Mouse (Mus musculus): ENCODE data around the gene Map6. TPM values are rescaled to one million over a fixed set of nuclear protein-coding genes. Genes with fewer than 3 reads are reported as not detected.
A peak's percentile ranks its signal among the peaks of the same experiment; 100 is the strongest.

Map6 gene
- 1 to 10 TPM; 7.6 to 7.9 TPM for total RNA-seq (2021)
- long read RNA-seq, experiment 1, partial matches to known transcripts = 0 of 4 reads
- long read RNA-seq, experiment 1, other reads (novel, unspliced or antisense) = 3 of 4 reads
- long read RNA-seq, experiment 2, transcript Map6-203 (3 exons, 3,233 nt) = major isoform, 6 of 6 reads
- long read RNA-seq, experiment 2, partial matches to known transcripts = 0 of 6 reads
- long read RNA-seq, experiment 2, other reads (novel, unspliced or antisense) = 0 of 6 reads

DNA sequence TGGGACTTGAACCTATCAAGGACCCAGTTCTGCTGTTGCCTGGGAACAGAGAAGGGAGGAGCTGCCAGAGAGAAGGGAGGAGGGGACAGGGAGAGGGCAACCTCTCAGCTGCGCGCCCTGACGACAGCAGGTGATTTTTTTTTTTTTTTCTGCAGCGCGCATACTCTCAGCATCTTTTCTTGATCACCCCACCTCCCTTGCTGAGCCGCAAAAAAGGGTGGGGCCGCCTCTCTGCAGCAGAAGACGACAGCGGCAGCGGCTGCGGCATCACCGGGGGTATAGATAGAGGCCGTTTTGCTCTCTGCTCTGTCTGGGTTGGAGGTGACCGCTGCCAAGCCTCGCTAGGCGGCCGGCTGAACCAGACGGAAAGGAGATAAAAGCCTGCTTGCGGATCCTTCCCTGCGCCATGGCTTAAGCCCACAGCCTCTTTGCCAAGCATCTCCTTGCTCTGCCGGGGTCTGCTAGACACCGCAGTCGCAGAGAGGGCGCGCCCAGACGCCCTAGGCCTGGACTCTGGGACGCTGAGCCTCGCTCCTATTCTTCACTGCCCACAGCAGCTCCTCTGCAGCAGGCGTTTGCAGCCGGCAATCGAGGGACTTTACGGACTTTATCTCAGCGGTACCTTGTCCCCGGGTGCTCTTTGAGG lies at the start of gene Map6:
TSS of gene Map6 (plus strand) at position 197 of the 646 bp plus-strand sequence.
- DNase-seq = peak in 1 of 2 experiments; percentile 11

DNA sequence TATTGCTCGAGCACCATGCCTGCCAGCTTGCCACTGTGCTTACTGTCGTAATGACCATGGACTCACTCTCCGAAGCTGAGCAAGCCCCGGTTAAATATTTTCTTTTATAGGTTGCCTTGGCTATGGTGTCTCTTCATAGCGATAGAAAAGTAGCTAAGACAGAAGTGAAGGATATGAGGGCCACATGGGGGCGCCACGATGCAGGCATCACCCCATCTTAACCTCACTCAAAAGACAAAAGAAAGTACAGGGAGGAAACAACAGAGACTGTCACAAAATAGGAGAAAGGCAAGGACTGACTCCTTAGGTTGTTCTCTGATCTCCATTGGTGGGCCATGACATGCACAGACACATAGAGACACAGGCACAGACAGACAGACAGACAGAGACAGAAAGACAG lies 43.0 kb upstream of the Map6 start:
- DNase-seq = no peak

DNA sequence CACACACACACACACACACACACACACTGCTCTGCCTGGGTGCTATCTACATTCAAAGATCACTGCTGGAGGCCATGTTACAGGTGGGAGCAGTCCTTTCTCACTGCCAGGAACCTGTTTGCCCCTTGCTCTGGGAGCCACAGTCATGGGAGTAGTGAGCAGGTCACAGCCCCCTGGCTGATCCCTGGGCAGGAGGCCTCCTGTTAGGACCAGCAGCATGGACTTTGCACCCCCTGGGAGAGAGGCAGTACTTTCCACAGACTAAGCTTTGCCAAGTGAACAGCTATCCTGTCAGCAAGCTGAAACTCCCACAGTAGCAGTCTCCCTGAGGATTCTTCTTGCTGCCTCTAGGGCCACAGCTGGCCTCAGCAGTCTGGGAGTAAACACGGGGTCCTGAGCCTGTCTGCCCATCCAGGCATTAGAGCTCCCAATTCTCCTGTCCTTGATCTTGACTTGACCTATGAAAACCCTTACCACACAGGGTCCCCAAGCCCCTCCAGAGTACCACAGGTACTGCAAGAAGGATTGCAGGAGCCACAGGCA lies 42.5 kb upstream of the Map6 start:
- DNase-seq = peak in 1 of 2 experiments; percentile 39

DNA sequence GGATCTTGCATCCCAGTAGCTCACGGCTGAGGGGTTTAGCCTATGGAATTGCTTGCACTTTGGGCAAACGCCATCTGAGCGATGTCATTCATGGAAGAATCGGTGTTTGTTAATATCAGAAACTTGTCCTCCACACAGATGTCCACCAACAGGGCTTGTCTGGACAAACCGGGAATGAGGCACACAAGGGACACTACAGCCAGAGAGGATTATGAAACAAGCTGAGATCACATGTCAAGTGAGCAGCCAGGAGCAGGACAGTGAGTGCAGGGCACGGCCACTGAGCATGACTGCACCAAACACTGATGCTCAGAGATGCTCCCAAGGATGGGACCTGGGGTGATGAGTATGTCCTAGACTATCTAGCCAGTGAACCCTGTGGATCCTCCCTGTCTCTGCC lies 41.8 kb upstream of the Map6 start:
- peak in 1 of 2 experiments; percentile 44 for DNase-seq

DNA sequence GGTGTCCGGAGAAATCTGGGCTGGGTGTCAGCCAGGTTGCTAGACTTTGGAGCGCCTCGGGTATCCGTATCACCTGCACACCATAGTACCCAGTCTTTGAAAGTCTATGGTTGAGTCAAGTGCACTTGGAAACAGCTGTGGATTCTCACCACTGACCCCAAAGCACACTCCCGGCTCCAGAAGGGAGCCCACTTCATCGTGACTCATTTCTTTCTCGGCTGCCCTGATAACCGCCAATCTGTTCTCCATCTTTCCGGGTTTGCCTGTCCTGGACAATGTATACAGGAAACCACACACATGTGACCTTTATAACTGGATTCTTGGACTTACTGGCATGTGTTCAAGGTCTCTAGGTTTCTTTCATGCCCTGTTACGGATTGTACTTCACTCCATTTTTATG lies 40.6 kb upstream of the Map6 start:
- DNase-seq = no peak

DNA sequence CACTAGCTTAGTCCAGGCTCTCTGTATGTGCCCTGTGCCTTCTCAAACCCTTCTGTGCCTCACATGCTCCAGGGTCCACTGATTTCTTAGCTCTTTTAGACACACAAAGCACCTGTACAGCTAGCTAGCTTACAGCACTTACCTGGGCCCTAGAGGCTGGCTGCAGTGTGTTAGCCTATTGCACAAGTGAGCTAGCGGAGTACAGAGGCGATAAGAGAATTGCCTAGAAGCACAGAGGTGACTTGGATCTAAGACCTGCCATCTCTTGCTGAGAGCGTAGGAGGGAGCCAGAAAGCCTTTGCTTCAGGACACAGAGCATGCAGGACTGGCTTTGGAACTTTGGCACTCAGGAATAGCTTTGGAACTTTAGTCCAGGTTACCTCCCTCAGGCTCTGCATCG lies 40.0 kb upstream of the Map6 start:
- no peak for DNase-seq

DNA sequence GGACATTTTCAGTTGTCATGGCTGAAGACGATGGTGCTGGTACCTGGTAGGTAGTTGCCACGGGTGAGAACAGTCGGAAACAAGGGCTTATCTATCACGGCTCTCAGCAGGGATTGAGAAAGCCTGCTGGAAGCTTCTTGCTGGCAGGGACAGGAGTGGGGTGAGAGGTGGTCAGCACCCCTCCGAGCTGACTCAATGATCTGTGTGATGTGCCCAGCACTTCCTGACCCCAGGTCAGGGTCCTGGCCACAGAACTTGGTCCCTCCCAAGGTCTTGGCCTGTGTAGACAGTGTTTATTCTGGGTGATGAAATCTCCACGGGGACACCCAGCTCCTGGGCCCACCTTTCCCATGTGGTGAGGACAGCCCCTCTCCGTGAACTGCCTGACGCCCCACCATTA lies 38.4 kb upstream of the Map6 start:
- peak; percentile 30 to 48 for DNase-seq

DNA sequence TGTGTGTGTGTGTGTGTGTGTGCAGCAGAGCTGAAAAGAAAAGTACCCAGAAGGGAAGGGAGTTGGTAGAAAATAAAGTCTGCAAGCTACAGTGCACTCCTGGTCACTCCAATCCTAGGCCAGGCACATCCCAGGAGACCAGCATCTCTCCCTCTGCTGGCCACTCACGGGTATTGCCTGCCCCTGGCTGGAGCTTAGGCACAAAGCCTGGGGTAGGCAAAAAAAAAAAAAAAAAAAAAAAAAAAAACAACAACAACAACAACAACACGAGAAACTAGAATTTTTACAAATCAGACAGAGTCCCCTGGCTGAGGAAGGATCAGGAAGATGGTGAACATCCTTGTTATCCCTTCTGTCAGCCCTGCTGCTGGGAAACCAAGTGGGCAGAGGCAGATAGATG lies 37.8 kb upstream of the Map6 start:
- peak; percentile 70 to 75 for DNase-seq

DNA sequence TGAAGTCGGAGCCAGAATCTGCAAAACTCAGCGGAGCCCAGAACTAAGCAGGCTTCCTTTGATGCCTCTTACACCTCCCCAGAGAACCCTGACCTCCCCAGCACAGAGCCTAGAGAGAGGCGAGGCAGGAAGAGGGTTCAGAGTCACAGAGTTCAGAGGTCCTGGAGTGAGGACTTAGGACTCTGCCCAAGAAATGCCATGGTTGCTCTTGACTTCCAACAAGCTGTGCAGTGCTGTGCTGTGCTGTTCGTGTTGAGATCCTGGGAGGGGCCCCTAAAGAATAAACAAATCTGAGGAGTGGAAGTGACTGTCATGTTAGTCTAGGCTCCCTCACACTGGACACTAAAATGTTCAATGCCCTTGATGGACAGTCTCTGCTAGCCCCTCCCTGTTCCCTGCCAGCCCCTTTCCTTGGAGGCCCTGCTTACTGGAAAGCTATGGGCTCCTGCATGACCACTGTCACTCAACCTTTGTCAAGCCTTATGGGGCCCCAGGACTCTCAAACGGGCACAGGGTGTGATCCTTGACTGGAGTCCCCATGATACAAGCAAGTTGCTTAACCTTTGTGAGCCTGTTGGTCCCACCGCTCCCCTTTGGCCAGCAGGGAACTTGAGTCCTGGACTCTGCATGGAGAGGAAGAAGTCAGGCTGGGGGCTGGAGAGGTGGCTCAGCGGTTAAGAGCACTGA lies 37.0 kb upstream of the Map6 start:
- no peak for DNase-seq

DNA sequence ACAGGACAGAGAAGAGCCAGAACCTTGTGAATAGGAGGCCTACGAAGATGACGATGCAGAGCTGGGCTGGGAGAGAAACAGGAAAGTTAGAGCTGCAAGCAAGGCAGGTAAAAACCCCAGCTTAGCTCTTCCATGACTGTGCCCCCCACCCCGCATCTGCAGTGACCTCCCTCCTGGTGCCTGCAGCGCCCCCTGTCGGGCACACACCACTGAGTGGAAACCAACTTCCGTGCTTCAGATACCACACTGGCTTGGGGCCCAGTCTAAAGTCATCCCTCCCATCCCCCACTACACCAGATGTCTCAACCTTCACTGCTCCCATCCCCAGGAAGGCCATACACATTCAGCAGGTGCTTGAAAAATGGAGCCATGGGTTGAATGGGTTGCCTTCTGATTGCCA lies 34.7 kb upstream of the Map6 start:
- no peak for DNase-seq

DNA sequence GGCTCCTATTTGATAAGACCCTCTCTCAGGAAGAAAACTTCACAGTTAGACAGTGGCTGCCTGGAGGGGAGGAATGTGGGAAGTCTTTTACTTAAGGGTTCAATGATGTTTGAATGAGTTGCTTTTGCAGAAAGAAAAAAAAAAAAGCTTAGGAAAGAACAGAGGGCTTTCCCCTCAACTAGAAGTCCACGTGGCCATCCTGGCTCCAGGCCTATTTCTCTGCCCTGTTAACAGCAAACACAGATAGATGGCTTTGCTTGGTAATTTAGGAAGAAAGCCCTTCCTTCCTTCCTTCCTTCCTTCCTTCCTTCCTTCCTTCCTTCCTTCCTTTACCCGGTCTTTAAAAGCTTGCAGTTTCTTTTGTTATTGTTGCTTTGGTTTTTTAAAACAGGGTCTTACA lies 32.3 kb upstream of the Map6 start:
- no peak for DNase-seq

DNA sequence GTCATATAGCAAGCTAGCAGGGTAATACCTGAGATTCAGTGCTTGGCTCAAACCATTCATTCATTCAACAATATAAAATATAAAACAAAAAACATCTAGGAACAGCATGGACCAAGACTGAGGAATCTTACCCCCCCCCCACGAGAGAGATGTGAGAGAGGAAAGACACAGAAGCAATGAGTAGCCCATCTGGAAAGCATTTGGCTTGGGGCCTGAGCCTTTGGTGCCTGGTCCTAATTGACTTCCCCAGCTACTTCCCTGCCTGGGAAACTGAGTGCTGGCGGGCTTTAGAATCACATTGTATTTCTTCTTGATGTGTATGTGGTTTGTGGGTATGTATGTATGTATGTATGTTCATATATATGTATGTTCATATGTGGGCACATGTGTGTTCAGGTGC lies 31.6 kb upstream of the Map6 start:
- no peak for DNase-seq

DNA sequence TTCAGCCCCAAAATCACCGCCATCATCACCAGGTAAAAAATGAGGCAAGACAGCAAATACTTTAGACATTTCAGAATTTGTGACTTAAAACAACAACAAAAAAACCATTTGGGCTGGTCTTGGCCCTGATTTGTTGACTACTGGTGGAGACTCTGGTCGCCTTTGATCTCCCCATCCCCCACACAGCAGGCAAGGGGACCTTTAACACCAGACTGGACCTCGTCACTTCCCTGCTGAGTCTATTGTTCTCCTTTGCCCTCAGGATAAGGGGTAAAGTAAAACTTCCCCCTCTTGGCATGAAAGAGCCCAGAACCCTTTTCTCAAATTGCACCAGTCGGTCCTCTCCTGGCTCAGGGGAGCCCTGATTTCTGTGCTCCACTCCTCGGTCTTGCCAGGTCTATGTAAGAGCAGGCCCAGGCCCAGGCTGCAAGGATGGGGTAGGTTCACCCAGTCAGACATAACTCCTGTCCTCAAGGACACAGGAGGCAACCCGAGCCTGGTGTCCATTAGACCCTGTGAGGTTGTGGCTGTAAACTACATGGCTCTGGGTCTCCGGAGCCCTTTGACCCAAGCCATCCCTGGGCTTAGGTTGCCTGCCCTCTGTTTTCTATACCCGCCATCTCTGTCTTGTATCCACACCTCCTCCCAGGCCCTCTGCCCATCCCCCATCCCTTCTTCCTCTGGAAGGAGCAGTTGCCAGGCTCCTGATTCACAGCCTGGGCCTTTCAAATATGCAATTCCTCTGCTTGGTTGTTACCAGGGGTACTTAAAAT lies 30.2 kb upstream of the Map6 start:
- DNase-seq = no peak

DNA sequence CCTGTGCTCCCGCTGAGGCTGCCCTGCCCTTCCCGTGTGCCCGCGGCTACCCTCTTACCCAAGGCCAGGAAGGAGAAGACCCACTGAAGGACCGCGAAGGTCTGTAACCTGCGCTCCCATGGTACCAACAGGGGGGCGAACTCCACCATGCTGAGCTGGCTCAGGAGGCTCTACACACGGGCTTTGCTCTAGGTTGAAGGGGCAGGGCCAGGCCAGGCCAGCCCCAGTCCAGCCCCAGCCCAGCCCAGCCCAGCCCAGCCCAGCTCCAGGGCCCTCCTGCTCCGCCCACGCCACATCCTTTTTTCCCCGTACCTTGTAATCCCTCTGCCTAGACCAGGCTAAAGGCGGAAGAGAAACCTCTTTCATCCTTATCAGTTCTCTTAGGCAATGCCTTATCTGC lies 28.8 kb upstream of the Map6 start, which contains the start of gene Mogat2:
TSS of gene Mogat2 (minus strand) at position 203 of the 400 bp plus-strand sequence.
- DNase-seq = no peak

DNA sequence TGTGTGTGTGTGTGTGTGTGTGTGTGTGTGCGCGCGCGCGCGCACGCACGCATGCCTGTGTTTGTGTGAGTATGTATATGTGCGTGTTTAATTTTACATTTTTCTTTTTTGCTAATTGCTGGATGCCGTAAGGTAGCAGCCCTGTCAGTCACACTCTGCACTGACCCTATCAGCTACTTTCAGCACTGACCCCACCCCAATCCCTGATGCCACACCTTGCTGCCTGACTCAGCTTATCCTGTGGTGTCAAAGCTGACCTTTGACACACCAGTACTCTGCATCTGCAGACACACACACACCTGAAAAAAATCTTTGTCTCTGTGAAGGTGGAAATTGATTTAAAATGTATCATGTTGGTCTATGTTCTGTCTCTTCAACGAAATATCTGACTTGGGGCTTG lies 25.1 kb upstream of the Map6 start:
- no peak for DNase-seq

DNA sequence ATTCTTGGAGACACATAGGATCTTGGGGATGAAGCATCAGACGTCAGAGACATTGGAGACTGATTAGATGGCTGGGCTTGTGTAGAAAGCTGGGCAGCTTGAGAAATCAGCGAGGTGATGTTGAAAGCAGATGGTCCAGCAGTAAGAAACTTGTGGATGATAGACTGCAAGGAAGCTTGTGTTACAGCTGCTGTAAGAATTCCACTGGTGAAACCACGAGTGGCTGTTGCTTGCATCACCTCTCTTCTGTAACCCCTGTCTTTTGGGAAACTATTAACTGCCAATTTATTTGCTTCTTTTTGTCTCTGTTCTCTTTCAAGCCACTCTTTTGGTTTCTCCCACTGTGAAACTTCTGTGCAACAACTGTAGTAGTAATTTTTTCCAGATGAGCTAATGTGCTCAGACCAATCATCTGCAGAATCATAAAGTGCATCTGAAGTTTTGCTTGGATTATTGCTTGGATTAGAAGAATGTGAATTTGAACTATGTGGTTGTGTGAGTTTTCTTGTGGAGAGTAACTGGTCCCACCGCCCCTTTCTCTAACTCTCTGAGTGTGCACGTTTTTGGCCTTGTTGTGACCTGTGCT lies 19.0 kb upstream of the Map6 start:
- no peak for DNase-seq

DNA sequence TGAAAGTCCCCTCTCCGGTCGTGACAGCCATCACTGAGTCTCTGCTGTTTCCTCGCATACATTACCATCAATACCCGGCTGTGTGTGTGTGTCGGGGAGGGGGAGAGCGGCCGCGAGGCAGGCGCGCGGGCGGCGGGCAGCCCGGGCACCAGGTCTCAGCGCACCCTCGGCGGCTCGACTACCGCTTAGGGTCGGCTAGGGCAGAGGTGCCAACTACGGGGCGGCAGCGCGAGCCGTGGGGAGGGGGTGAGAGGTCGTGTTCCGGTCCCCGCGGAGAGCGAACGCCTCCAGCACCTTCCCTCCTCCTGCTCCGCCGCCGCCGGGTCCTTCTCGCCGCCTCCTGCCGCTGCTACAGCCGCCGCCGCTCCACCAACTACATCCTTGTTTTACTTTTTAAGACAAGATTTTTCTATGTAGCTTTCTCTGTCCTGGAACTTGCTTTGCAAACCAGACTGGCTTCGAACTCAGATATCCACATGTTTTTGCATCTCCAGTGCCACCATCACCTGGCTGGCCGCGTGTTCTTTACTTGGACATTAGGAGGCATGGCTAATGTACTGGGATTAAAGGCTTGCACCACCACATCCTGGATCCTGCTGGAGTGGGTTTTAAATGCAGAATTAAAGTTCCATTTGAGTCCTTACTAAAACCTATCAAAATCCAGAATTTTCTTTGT lies 18.2 kb upstream of the Map6 start:
- no peak for DNase-seq

DNA sequence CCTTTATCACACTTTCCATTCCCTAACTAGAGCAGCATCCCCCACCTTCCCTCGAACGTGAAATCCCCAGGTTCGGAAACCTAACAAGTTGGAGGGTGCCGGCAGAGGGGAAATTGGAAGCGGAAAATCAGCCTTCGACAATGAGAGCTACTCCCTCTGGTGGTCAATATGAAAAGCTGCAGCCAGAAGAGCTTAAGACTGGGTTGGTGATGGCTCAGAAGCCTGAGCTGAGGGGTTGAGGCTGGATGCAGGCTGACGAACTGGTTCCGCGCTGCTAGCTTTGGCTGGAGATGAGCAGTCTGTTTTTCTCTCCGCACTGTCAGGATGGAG lies 17.7 kb upstream of the Map6 start:
- DNase-seq = peak; percentile 28 to 55

DNA sequence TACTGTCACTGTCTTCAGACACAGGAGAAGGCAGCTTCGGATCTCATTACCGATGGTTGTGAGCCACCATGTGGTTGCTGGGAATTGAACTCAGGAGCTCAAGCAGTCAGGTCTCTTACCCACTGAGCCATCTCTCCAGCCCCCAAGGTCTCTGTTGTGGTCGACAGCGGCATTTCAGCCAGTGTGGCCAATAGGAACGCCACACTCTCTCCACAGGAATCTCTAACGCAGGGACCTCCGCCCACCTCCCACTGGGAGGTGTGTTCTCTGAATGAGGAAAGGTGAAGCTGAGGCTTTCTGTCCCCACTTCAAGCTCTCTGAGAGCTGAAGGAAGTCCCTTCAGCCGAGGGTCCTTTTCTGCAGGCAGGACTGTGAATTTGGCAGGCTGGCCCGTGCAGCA lies 16.9 kb upstream of the Map6 start:
- DNase-seq = no peak

DNA sequence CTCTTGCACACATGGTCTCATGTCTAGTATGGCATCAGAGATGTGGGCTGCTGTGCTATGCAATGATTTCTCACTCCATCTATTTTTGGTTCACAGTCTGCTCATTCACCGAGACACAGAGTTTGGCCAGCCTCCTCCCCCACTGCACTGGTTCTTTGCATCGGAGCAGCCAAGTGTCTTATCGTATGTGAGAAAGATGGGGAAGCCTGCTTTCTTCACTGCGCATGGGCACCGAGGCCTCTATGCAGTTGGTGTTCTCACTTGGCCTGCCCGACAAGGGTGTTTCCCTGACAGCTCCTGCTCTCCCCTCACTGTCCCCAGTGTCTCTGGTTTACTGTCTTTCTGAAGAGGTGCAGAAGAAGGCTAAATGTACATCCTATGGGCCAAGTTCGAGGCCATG lies 12.2 kb upstream of the Map6 start:
- no peak for DNase-seq

DNA sequence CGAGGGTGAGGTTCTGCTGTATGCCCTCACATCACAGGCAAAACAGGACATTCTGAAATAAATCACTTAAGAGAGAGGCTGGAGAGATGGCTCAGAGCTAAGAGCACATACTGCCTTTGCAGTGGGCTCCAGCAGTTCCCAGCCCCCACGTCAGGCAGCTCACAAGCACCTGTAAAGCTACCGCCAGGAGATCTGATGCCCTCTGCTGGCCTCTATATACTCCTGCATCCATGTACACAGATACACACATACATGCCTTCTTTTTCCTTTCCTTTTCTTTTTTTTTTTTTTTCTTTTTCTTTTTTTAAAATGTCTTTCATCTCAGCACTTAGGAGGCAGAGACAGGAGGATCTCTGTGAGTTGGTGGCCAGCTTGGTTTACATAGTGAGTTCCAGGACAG lies 5.3 kb upstream of the Map6 start:
- DNase-seq = no peak

DNA sequence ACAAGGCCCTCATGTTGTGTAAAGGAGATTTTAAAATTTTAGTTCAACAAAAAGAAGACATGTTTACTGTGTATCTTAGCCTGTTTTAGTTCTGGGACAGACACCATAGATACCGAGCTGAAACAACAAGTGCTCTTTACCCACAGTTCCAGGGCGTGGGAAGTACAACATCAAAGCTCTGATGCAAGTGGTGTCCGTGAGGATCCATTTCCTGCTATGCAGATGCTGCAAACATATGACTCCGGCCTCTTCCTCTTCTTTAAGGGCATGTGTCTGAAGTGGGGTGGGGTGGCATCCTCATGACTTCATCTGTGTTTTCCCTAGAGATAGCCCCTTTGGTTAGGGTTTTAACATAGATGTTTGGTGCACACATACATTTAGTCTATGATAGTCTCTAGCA lies 3.7 kb upstream of the Map6 start:
- no peak for DNase-seq
